Mouse (Mus musculus) stomach, embryonic 16.5 days (tissue): ENCODE measurements around the gene Mpped2. TPM values are rescaled to one million over a fixed set of nuclear protein-coding genes. Genes with fewer than 3 reads are reported as not detected.
A peak's percentile ranks its signal among the peaks of the same experiment; 100 is the strongest.

Experiments used
- ATAC-seq: fragments of 200-750 bp; cut with Nextera tagmentation; 2 replicates; pipeline ENCODE4 v1.8.0; 2017; ENCODE audit warnings: moderate number of reproducible peaks, moderate TSS enrichment; ENCODE audit not compliant: insufficient read depth, low FRiP score
- H3K27ac ChIP-seq: fragments of 300-500 bp; sonication (generic); 2 replicates; pipeline ENCODE4 v1.5.1; 2014; ENCODE audit warnings: low read length
- H3K27me3 ChIP-seq: fragments of 300-500 bp; sonication (generic); 2 replicates; pipeline ENCODE4 v1.6.1; 2014; ENCODE audit warnings: low read length, control low read depth, mixed read lengths; ENCODE audit not compliant: control insufficient read depth, insufficient read depth
- H3K36me3 ChIP-seq: fragments of 300-500 bp; sonication (generic); 2 replicates; pipeline ENCODE4 v1.6.1; 2014; ENCODE audit warnings: low read length; ENCODE audit not compliant: control insufficient read depth, insufficient read depth
- H3K4me1 ChIP-seq: fragments of 300-500 bp; sonication (generic); 2 replicates; pipeline ENCODE4 v1.6.1; 2014; ENCODE audit warnings: low read length, control low read depth, mixed read lengths; ENCODE audit not compliant: control insufficient read depth, insufficient read depth
- H3K4me2 ChIP-seq: fragments of 300-500 bp; sonication (generic); 2 replicates; pipeline ENCODE4 v1.6.1; 2014; ENCODE audit warnings: low read depth, low read length, mixed read lengths
- H3K4me3 ChIP-seq: fragments of 300-500 bp; sonication (generic); replicated peaks from 2 replicates; pipeline ENCODE4 v1.5.1; 2014; ENCODE audit warnings: mild to moderate bottlenecking, low read length
- H3K9ac ChIP-seq: fragments of 300-500 bp; sonication (generic); 2 replicates; pipeline ENCODE4 v1.6.1; 2014; ENCODE audit warnings: low read length
- H3K9me3 ChIP-seq: fragments of 300-500 bp; sonication (generic); replicated peaks from 2 replicates; pipeline ENCODE4 v1.6.1; 2016; ENCODE audit warnings: low read length, control low read depth; ENCODE audit not compliant: control insufficient read depth
- WGBS: fragments of 180-500 bp; shearing (Covaris S2); extraction: QIAGEN DNeasy Blood & Tissue Kit; methylation state at CpG from one replicate; pipeline ENCODE4 v1.1.7; 2014; 5-methylcytosine and 5-hydroxymethylcytosine counted together
- polyA plus RNA-seq: library from polyadenylated mRNA; unstranded; fragments of >200 nt; fragmentation: Nextera tagmentation; extraction: Ambion mirVana; gene quantifications from 2 replicates; pipeline ENCODE4 v1.2.1, GENCODE M21; 2015

The Mpped2 gene
- polyA plus RNA-seq, 1 experiment from 2014 or later = 14.5 TPM

DNA sequence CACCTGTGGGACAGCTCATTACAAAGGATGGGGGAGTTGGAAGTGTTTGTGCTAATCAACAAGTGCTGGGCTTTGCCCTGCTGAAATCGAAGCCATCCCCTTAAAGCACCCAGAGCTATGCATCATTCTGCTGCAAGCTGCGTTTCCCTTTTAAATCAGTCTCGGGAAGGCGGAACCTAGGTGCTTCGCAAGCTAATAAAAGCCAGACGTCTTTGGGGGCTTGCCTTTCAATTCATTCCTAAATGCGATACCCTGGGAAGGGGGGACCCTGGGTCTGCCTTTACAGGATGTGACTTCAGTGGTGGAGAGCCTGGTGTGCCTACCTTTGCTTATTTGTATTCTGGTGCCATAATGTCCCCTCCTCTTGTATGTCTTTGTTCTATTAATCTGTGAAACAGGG is 103.2 kb downstream of the Mpped2 start:
- Histone ChIP-seq H3K4me1 (no peaks in the 10 kb centered on the region), H3K4me2 (0 out of 2 replicates have a peak overlapping the region, but pooled peaks have one; percentile 7), H3K27ac (no peak overlapping the region), H3K36me3 (no peaks in the 10 kb centered on the region), H3K9ac (no peak overlapping the region), H3K4me3 (no peak overlapping the region), H3K27me3 (no peaks in the 10 kb centered on the region), H3K9me3 (no peaks in the 10 kb centered on the region)
- ATAC-seq = no peak
- 26% methylated on average over 7 of the region's 7 CpGs for WGBS

DNA sequence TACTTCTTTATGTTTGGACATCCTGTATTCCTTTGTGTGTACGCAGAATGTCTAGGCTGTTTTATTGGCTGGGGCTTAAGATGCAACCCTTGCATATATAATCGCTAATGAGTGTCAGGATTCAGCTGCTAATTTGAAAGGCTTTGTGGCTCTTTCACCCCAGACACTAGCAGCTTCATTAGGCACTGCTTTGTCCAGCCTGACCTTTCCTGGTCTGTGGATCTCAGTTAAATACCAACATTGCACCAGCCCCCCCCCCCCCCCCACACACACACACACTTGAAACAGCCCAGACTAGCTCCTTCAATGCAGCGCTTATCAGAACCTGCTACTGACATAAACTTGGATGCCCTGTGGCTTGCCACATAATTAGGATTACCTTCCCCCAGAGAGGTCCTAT is 104.8 kb downstream of the Mpped2 start:
- H3K4me3 ChIP-seq = no peak overlapping the region
- H3K27ac ChIP-seq = no peak overlapping the region
- no peak overlapping the region for H3K4me2 ChIP-seq
- H3K9ac ChIP-seq = no peak overlapping the region
- no peak for ATAC-seq
- H3K36me3 ChIP-seq = no peaks in the 10 kb centered on the region
- H3K4me1 ChIP-seq = no peaks in the 10 kb centered on the region
- H3K9me3 ChIP-seq = no peaks in the 10 kb centered on the region
- WGBS = 55% methylated on average over 3 of the region's 3 CpGs
- no peaks in the 10 kb centered on the region for H3K27me3 ChIP-seq

DNA sequence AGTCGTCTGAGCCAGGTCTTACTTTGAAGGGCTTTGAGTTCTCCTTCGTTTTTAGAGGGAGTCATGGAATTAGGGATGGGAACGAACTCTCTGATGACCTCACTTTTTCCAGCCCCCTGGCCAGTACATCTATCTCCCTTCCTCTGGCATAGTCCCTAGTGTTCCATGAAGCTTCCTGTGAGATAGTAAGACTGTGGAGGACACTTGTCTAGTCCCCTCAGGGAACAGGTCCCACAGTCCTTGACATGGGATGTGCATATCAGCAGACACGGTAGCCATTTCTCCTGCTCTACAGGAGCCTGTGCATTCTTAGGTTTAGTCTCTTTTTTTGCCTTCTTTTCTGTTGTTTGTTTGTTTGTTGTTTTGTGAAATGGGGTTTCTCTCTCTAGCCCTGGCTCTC is 105.8 kb downstream of the Mpped2 start:
- Histone ChIP-seq H3K4me1 (no peaks in the 10 kb centered on the region), H3K36me3 (no peaks in the 10 kb centered on the region), H3K9ac (no peak overlapping the region), H3K27me3 (no peaks in the 10 kb centered on the region), H3K27ac (no peak overlapping the region), H3K4me3 (no peak overlapping the region), H3K9me3 (no peaks in the 10 kb centered on the region), H3K4me2 (no peak overlapping the region)
- ATAC-seq = no peak
- 58% methylated on average over 4 of the region's 4 CpGs for WGBS

DNA sequence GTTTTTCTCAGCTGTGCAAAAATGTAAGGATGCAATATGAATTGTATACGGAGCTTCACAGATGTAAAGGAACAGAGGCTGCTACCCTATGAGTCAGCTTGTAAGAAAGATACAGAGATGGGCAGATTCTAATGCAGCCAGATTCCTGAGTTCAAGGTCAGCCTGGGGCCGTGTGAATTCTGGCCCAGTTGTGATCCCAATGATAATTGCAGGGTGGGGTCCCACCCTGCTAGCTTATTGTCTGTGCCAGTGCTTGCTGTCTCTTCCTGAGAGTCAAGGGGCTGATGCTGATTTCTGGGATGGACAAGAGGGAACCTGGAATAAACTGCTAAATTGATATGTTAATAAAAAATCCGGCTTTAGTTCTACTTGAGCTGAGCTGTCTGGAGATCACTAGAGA is 122.8 kb downstream of the Mpped2 start:
- no peaks in the 10 kb centered on the region for H3K9me3 ChIP-seq
- no peak overlapping the region for H3K9ac ChIP-seq
- no peaks in the 10 kb centered on the region for H3K4me1 ChIP-seq
- H3K4me3 ChIP-seq = no peak overlapping the region
- no peak for ATAC-seq
- no peaks in the 10 kb centered on the region for H3K36me3 ChIP-seq
- H3K4me2 ChIP-seq = no peak overlapping the region
- no peak overlapping the region for H3K27ac ChIP-seq
- H3K27me3 ChIP-seq = no peaks in the 10 kb centered on the region
- 90% methylated on average over 3 of the region's 3 CpGs for WGBS

DNA sequence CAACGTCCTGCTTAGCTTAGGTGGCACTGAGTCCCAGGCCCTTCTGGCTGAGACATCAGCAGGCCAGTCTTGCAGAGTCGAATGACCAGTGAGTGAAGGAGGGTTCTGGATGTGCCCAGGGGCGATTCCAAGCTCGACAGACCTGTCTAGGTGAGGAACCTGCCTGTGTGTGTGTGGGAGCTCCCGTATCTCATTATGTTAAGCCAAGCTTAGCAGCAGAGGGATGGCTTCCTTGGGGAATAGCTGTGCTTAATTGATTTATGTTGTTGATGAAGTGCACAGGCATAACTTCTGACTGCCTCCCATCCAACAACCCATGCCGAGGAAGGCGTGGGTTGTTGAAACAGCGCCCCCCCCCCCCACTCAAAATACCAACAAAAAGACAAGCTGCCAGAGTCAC is 128.2 kb downstream of the Mpped2 start:
- no peak overlapping the region for H3K4me2 ChIP-seq
- no peaks in the 10 kb centered on the region for H3K36me3 ChIP-seq
- H3K27ac ChIP-seq = no peak overlapping the region
- no peak overlapping the region for H3K9ac ChIP-seq
- WGBS = 66% methylated on average over 8 of the region's 8 CpGs
- H3K4me3 ChIP-seq = no peak overlapping the region
- H3K4me1 ChIP-seq = no peaks in the 10 kb centered on the region
- no peaks in the 10 kb centered on the region for H3K27me3 ChIP-seq
- H3K9me3 ChIP-seq = no peaks in the 10 kb centered on the region
- no peak for ATAC-seq

DNA sequence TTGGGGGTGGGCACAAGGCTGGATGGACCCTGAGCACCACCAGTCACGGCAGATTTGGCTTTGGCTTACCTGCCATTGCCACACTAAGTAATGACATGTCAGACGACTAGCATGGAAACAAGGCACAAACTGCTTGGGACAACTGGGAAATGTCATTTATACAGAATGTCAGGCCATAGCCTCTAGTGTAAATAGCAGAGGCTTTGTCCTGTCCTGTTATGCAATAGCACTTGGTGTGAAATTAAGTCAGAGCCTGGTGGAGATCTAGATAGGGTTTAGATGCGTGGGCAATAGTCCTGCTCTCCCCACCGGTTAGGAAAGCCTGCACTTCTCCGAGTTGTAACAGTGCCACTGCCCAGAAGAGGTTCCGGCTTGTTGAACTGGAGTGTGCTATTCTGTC is 128.8 kb downstream of the Mpped2 start:
- H3K4me1 ChIP-seq = no peaks in the 10 kb centered on the region
- WGBS = 46% methylated on average over 6 of the region's 6 CpGs
- no peak overlapping the region for H3K4me2 ChIP-seq
- no peak overlapping the region for H3K4me3 ChIP-seq
- peak; percentile 40; the same call in 1 of the 2 replicates for ATAC-seq
- H3K36me3 ChIP-seq = no peaks in the 10 kb centered on the region
- no peaks in the 10 kb centered on the region for H3K27me3 ChIP-seq
- H3K27ac ChIP-seq = no peak overlapping the region
- no peak overlapping the region for H3K9ac ChIP-seq
- no peaks in the 10 kb centered on the region for H3K9me3 ChIP-seq

DNA sequence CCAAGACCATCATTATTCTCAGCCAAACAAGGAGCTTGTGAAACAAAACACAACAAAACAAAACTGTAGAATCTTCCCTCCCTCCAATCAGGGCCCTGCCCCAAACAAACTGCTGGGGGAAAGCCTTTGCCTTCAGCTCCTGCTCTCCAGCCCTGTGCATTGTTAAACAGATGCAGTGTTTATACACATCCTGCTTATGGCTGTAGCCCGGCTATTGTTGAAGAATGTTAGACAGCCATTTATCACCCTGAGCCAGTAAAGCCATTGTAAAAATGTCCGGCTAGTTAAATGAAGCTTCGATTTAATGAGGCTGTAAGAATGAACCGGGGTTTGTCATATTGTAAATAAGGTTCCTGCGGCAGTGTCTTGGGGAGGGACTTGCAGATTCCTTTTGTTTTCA is 129.5 kb downstream of the Mpped2 start:
- Histone ChIP-seq H3K27ac (no peak overlapping the region), H3K4me2 (no peak overlapping the region), H3K27me3 (no peaks in the 10 kb centered on the region), H3K4me3 (no peak overlapping the region), H3K9me3 (no peaks in the 10 kb centered on the region), H3K9ac (no peak overlapping the region), H3K36me3 (no peaks in the 10 kb centered on the region), H3K4me1 (no peaks in the 10 kb centered on the region)
- 8% methylated on average over 5 of the region's 5 CpGs for WGBS
- no peak for ATAC-seq

DNA sequence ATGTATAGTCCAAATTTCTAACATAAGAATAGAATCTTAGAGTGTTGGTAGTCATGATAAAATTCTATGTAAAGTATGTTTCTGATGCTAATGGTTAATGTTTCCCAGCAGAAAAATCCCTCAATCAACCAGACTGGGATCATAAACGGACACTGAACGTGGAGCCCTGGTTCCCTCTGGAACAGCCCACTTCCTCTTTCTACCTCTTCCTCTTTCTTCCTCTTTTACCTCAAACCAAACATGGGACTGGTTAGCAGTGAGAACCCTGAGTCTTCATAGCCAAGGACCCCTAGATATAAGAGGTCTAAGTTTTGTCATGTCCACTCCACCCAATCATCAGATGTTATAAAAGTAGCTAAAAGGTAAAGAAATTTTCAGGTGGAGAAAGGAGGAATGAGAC is 132.4 kb downstream of the Mpped2 start:
- Histone ChIP-seq H3K4me1 (no peaks in the 10 kb centered on the region), H3K36me3 (no peaks in the 10 kb centered on the region), H3K9me3 (no peaks in the 10 kb centered on the region), H3K4me3 (no peak overlapping the region), H3K9ac (no peak overlapping the region), H3K27ac (no peak overlapping the region), H3K27me3 (no peaks in the 10 kb centered on the region), H3K4me2 (no peak overlapping the region)
- ATAC-seq = no peak
- WGBS = 54% methylated on average over 2 of the region's 2 CpGs

DNA sequence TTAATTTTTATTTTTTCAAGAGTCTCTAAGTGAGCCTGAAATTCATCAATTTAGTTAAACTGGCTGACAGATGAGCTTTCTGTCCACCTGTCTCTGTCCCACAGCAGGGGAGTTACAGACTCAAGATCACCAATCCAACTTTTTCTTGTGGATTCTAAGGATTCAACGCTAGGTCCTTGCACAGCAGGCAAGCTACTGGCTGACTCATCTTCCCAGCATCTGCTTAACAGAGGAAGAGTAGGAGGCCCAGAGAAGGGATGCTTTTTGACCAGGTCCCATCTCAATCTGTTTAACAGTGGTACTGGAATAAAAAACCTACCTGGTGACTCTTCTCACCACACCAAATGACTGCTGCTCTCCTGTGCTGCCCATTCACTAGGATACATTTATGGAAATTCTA is 133.0 kb downstream of the Mpped2 start:
- H3K9ac ChIP-seq = no peak overlapping the region
- no peaks in the 10 kb centered on the region for H3K4me1 ChIP-seq

DNA sequence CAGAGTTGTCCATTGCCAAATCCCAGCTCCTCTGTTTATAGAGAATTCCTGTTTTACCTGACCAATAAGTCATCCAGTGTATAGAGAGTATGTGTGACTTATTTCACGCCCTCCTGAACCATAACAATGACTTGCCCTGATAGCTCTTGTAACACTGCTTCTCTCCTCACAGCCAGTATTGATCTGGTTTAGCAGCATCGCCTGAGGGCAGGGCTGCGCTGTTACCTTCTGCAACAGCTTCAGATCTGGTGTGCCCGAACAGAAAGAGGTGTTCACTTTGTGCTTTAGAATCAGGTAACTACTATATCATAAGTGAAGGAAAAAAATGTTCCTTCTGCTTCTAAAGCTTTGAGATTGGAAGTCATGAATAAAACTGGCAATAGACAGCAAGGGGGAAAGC is 133.7 kb downstream of the Mpped2 start:
- no peak overlapping the region for H3K4me3 ChIP-seq
- no peaks in the 10 kb centered on the region for H3K36me3 ChIP-seq
- H3K27me3 ChIP-seq = no peaks in the 10 kb centered on the region
- no peak overlapping the region for H3K9ac ChIP-seq
- no peak overlapping the region for H3K27ac ChIP-seq
- no peak for ATAC-seq
- H3K4me1 ChIP-seq = no peaks in the 10 kb centered on the region
- WGBS = 73% methylated on average over 4 of the region's 4 CpGs
- no peaks in the 10 kb centered on the region for H3K9me3 ChIP-seq
- no peak overlapping the region for H3K4me2 ChIP-seq

More for the DNA sequence above, 133.0 kb downstream of the Mpped2 start:
- H3K9me3 ChIP-seq = no peaks in the 10 kb centered on the region
- H3K4me3 ChIP-seq = no peak overlapping the region
- no peaks in the 10 kb centered on the region for H3K36me3 ChIP-seq
- 90% methylated on average over 1 of the region's 1 CpGs for WGBS
- no peak overlapping the region for H3K27ac ChIP-seq
- H3K4me2 ChIP-seq = no peak overlapping the region
- ATAC-seq = no peak
- H3K27me3 ChIP-seq = no peaks in the 10 kb centered on the region
